Mouse (Mus musculus) hindbrain, embryonic 10.5 days (tissue): ENCODE results near the gene Acad8. TPM values are rescaled to one million over a fixed set of nuclear protein-coding genes. Genes with fewer than 3 reads are reported as not detected.
A peak's percentile ranks its signal among the peaks of the same experiment; 100 is the strongest.

Experiments
- DNase-seq: peaks from one replicate; pipeline ENCODE4 v3.0.0-alpha.2; 2017; ENCODE audit warnings: low spot score
- H3K27ac ChIP-seq: fragments of 300-500 bp; sonication (generic); 2 replicates; pipeline ENCODE4 v1.5.1; 2016; ENCODE audit warnings: mild to moderate bottlenecking, moderate library complexity
- H3K27me3 ChIP-seq: fragments of 300-500 bp; sonication (generic); 2 replicates; pipeline ENCODE4 v1.6.1; 2016; ENCODE audit warnings: mild to moderate bottlenecking; ENCODE audit not compliant: poor library complexity, insufficient read depth, severe bottlenecking
- H3K36me3 ChIP-seq: fragments of 300-500 bp; sonication (generic); 2 replicates; pipeline ENCODE4 v1.6.1; 2016; ENCODE audit warnings: mild to moderate bottlenecking, moderate library complexity
- H3K4me1 ChIP-seq: fragments of 300-500 bp; sonication (generic); replicated peaks from 2 replicates; pipeline ENCODE4 v1.6.1; 2016; ENCODE audit warnings: mild to moderate bottlenecking
- H3K4me3 ChIP-seq: fragments of 300-500 bp; sonication (generic); 2 replicates; pipeline ENCODE4 v1.5.1; 2016; ENCODE audit warnings: mild to moderate bottlenecking, moderate library complexity
- H3K9me3 ChIP-seq: fragments of 300-500 bp; sonication (generic); 2 replicates; pipeline ENCODE4 v1.6.1; 2016; ENCODE audit warnings: mild to moderate bottlenecking, moderate library complexity
- WGBS: fragments of 180-500 bp; shearing (Covaris S2); methylation state at CpG from one replicate; pipeline ENCODE4 v1.1.7; 2016; 5-methylcytosine and 5-hydroxymethylcytosine counted together
- polyA plus RNA-seq: library from polyadenylated mRNA; unstranded; fragments of >200 nt; fragmentation: Nextera tagmentation; extraction: Ambion mirVana; gene quantifications from 2 replicates; pipeline ENCODE4 v1.2.1, GENCODE M21; 2016

Acad8 gene
- polyA plus RNA-seq, 1 experiment from 2014 or later: 38.6 TPM

GRCm38 (mm10) chr9:27005231-27005630 is 5.9 kb upstream of the Acad8 start:
- H3K9me3 ChIP-seq: no peaks in the 10 kb centered on the region
- DNase-seq: no peak
- H3K27me3 ChIP-seq: no peaks in the 10 kb centered on the region
- peaks cover 14% of the 10 kb centered on the region for H3K4me1 ChIP-seq
- H3K4me3 ChIP-seq: no peak overlapping the region
- peaks cover 82% of the 10 kb centered on the region for H3K36me3 ChIP-seq
- WGBS: 90% methylated on average over 3 of the region's 3 CpGs
- H3K27ac ChIP-seq: no peak overlapping the region

DNA sequence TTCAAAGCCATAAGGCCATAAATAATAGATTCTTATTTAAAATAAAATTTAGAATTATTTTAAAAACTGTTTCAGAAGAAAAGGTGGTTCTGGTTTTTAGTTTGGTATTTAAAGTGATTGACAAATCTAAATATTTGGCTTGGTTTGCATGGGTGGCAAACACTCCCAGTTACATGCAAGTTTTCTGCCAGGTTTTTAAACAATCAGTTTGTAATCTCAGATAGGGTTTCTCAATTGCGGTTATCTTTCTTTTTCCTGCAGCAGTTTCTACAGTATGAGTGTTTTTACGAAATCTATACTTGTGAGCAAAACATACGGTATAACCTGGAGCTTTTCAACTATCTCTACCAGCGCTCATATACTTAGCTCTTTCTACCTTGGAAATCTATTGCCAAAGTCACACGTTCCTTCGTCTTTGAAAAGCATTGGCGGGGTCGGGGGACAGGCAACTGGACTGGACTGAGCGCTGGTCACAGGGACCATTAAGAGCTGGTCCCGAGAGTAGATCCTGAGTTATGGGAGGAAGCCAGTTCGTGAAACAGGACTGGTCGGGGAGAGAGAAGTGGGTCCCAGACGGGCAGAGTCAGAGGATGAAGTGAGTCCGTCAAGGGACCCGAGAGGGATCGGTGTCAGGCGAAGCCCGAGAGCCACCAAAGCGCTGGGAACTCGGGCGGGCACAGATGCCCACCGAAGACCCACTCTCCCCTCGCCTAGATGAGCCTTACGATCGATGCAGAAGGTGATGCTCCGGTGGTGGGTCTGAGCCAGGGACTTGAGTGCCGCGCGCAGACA is 501 bp downstream of the Acad8 start:
- 5% methylated on average over 29 of the region's 29 CpGs for WGBS
- H3K27ac ChIP-seq: peak overlapping the region; percentile 92
- peak overlapping the region; percentile 76 for H3K4me3 ChIP-seq
- H3K36me3 ChIP-seq: peaks cover 18% of the 10 kb centered on the region
- no peaks in the 10 kb centered on the region for H3K9me3 ChIP-seq
- DNase-seq: no peak
- H3K27me3 ChIP-seq: no peaks in the 10 kb centered on the region
- peaks cover 27% of the 10 kb centered on the region for H3K4me1 ChIP-seq

DNA sequence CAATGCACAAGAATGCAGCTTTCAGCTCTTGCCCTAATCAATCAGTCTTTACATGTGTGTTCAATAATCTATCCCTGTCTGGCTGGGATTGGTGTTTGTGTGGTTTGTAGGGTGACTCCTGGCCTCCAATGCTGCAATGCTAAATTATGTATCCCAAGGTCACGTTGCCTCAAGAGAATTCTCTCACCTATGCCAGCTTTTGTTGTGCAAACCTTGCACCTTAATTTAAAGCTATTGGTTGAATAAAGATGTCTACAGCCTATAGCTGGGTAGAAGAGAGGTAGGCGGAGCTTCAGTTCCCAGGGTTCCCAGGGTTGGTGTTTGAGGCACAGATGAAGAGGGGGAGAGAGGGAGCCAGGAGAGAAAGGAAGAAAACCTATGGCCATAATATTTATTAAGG is 1.9 kb downstream of the Acad8 start:
- Histone ChIP-seq H3K27ac (no peak overlapping the region), H3K36me3 (peaks cover 5% of the 10 kb centered on the region; the same call in 1 of the 2 replicates), H3K4me3 (no peak overlapping the region), H3K4me1 (peaks cover 27% of the 10 kb centered on the region), H3K27me3 (no peaks in the 10 kb centered on the region), H3K9me3 (no peaks in the 10 kb centered on the region)
- no peak for DNase-seq
- 91% methylated on average over 2 of the region's 2 CpGs for WGBS

GRCm38 (mm10) chr9:26997062-26997461 is 2.3 kb downstream of the Acad8 start:
- Histone ChIP-seq H3K36me3 (peaks cover 4% of the 10 kb centered on the region), H3K4me3 (no peak overlapping the region), H3K9me3 (no peaks in the 10 kb centered on the region), H3K4me1 (peaks cover 27% of the 10 kb centered on the region), H3K27ac (no peak overlapping the region), H3K27me3 (no peaks in the 10 kb centered on the region)
- no peak for DNase-seq
- 89% methylated on average over 3 of the region's 3 CpGs for WGBS

- 76% methylated on average over 3 of the region's 3 CpGs for WGBS
- DNase-seq: no peak
- no peak overlapping the region for H3K27ac ChIP-seq
Measured at GRCm38 (mm10) chr9:26993900-26994299, 5.5 kb downstream of the Acad8 start.

GRCm38 (mm10) chr9:26993118-26993517 is 6.2 kb downstream of the Acad8 start:
- no peaks in the 10 kb centered on the region for H3K27me3 ChIP-seq
- no peaks in the 10 kb centered on the region for H3K9me3 ChIP-seq
- peaks cover 3% of the 10 kb centered on the region; the same call in 1 of the 2 replicates for H3K4me1 ChIP-seq
- DNase-seq: no peak
- peaks cover 43% of the 10 kb centered on the region for H3K36me3 ChIP-seq
- no peak overlapping the region for H3K27ac ChIP-seq
- no peak overlapping the region for H3K4me3 ChIP-seq
- WGBS: 93% methylated on average over 10 of the region's 10 CpGs

More at GRCm38 (mm10) chr9:26993900-26994299, 5.5 kb downstream of the Acad8 start:
- Histone ChIP-seq H3K4me1 (peaks cover 10% of the 10 kb centered on the region), H3K4me3 (no peak overlapping the region), H3K36me3 (peaks cover 35% of the 10 kb centered on the region), H3K27me3 (no peaks in the 10 kb centered on the region), H3K9me3 (no peaks in the 10 kb centered on the region)

GRCm38 (mm10) chr9:26990181-26990580 is 9.2 kb downstream of the Acad8 start:
- 89% methylated on average over 4 of the region's 4 CpGs for WGBS
- Histone ChIP-seq H3K4me3 (no peak overlapping the region), H3K36me3 (peaks cover 65% of the 10 kb centered on the region), H3K27me3 (no peaks in the 10 kb centered on the region), H3K9me3 (no peaks in the 10 kb centered on the region), H3K27ac (no peak overlapping the region), H3K4me1 (no peaks in the 10 kb centered on the region)
- DNase-seq: no peak

DNA sequence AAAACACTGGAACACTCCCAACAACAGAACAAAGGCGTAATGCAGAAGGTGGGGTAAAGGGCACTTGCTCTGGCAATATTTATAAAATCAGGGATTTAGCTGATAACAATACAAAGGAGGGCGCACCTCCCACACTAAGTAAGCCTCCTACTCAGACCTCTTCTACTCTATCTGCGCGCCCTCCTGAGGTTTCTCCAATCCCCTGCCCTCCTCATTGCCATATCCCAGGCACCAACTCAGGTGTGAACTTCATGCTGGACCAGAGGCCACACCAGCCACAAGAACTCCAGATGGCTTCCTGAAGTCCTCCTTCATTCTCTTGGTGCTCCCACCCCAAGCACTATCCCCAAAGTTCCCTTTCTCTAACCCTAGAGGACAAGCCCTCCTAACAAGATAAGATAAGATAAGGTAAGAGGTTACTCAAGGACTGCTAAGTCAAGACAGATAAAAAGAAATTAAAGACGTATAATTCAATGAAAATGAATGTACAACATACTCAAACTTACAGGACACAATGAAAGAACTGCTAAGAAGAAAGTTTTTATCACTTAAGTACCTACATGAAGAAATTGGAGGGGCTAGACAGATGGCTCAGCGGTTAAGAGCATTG is 13.6 kb downstream of the Acad8 start:
- DNase-seq: no peak
- Histone ChIP-seq H3K4me1 (no peaks in the 10 kb centered on the region), H3K9me3 (no peaks in the 10 kb centered on the region), H3K36me3 (peaks cover 72% of the 10 kb centered on the region), H3K27me3 (no peaks in the 10 kb centered on the region), H3K4me3 (no peak overlapping the region), H3K27ac (no peak overlapping the region)
- 93% methylated on average over 6 of the region's 6 CpGs for WGBS

- Histone ChIP-seq H3K9me3 (no peaks in the 10 kb centered on the region), H3K27ac (no peak overlapping the region), H3K36me3 (peaks cover 71% of the 10 kb centered on the region), H3K27me3 (no peaks in the 10 kb centered on the region), H3K4me1 (no peaks in the 10 kb centered on the region), H3K4me3 (no peak overlapping the region)
- 90% methylated on average over 2 of the region's 2 CpGs for whole genome bisulfite sequencing
- no peak for DNase-seq
Measured at GRCm38 (mm10) chr9:26985090-26985613, 14.2 kb downstream of the Acad8 start.

DNA sequence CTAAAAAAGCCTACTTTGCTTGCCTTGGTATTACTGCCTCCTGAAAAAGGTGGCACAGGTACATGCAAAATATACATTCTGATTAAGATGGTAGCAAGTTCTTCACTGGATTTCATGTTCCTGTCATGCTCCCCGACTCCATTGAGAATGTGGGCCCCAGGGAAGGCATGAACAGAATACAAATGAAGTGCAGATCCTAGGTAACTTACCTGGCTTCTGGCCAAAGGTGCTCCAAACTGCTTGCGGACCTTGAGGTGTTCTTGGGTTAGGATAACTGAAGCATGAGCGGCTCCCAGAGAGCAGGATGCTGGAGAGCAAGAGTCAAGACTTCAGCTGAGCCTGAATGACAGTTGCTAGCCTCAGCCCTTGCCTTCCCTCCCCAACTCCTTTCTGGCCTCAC is 20.6 kb downstream of the Acad8 start:
- H3K36me3 ChIP-seq: peaks cover 72% of the 10 kb centered on the region
- no peak for DNase-seq
- WGBS: 91% methylated on average over 3 of the region's 3 CpGs
- no peaks in the 10 kb centered on the region for H3K9me3 ChIP-seq
- no peak overlapping the region for H3K27ac ChIP-seq
- no peaks in the 10 kb centered on the region for H3K27me3 ChIP-seq
- H3K4me3 ChIP-seq: no peak overlapping the region
- no peaks in the 10 kb centered on the region for H3K4me1 ChIP-seq

- 89% methylated on average over 9 of the region's 9 CpGs for WGBS
- no peak for DNase-seq
- Histone ChIP-seq H3K4me3 (no peak overlapping the region), H3K4me1 (no peaks in the 10 kb centered on the region), H3K36me3 (peaks cover 75% of the 10 kb centered on the region), H3K9me3 (no peaks in the 10 kb centered on the region), H3K27ac (no peak overlapping the region), H3K27me3 (no peaks in the 10 kb centered on the region)
Measured at GRCm38 (mm10) chr9:26977754-26978153, 21.6 kb downstream of the Acad8 start.

- WGBS: 73% methylated on average over 2 of the region's 2 CpGs
- H3K4me3 ChIP-seq: no peak overlapping the region
- H3K9me3 ChIP-seq: peaks cover 18% of the 10 kb centered on the region
- DNase-seq: no peak
- no peak overlapping the region for H3K27ac ChIP-seq
- no peaks in the 10 kb centered on the region for H3K36me3 ChIP-seq
- H3K4me1 ChIP-seq: no peaks in the 10 kb centered on the region
- no peaks in the 10 kb centered on the region for H3K27me3 ChIP-seq
Measured at GRCm38 (mm10) chr9:26947790-26948189, 51.6 kb downstream of the Acad8 start.

DNA sequence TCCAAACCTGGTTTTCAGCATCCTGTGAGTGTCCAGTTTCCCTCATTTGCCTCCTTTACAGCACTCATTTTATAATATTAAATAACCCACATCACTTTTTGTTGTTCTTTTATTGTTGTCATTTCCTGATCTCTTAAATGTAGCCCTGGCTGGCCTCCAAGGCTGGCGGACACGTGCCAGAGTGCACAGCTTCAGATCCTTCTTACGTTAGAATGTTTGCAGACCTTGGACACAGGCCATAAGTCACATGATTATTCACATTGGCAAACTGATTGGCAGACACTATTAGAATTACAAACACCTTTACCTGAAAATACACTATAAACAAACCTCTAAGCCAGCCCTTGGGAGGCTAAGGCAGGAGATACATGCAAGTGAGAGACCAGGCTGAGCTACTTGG is 75.2 kb downstream of the Acad8 start:
- H3K9me3 ChIP-seq: no peaks in the 10 kb centered on the region
- H3K4me3 ChIP-seq: no peak overlapping the region
- H3K4me1 ChIP-seq: no peaks in the 10 kb centered on the region; the same call in 1 of the 2 replicates
- no peaks in the 10 kb centered on the region for H3K27me3 ChIP-seq
- H3K36me3 ChIP-seq: no peaks in the 10 kb centered on the region
- DNase-seq: no peak
- WGBS: 90% methylated on average over 3 of the region's 3 CpGs
- no peak overlapping the region for H3K27ac ChIP-seq
